Mouse (Mus musculus): Measurements from ENCODE around the gene AU040320.

DNA sequence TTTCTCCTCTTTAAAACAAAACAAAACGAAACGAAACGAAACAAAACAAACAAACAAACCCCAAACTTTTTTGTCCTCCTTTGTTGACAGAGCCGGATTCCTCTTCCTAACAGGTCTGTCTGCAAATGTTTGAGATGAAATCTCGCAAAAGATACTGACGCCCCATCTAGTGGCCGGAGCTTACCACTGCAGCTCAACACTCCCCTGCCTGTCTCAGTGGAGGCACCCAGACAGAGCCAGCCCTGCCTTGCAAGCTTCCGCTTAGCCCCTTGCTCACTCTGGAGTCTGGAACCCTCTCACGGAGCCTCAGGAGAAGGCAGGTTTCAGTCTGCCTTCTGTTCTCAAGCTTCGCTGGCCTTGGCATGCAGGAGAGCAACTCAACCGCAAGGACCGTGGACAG is 11.9 kb upstream of the AU040320 start:
- 0 out of 2 replicates have a peak, but pooled peaks have one; percentile 35 for TF ChIP-seq EP300 (IDR thresholded peaks at IDR 0.05; ENCODE audit: insufficient read depth, low read depth, low read length)
- peak; percentile 99; the same call in 1 of the 2 replicates for TF ChIP-seq CTCF (IDR thresholded peaks at IDR 0.05)
